Mouse (Mus musculus): ENCODE data around the gene Wdr24.

Gene Wdr24

DNA sequence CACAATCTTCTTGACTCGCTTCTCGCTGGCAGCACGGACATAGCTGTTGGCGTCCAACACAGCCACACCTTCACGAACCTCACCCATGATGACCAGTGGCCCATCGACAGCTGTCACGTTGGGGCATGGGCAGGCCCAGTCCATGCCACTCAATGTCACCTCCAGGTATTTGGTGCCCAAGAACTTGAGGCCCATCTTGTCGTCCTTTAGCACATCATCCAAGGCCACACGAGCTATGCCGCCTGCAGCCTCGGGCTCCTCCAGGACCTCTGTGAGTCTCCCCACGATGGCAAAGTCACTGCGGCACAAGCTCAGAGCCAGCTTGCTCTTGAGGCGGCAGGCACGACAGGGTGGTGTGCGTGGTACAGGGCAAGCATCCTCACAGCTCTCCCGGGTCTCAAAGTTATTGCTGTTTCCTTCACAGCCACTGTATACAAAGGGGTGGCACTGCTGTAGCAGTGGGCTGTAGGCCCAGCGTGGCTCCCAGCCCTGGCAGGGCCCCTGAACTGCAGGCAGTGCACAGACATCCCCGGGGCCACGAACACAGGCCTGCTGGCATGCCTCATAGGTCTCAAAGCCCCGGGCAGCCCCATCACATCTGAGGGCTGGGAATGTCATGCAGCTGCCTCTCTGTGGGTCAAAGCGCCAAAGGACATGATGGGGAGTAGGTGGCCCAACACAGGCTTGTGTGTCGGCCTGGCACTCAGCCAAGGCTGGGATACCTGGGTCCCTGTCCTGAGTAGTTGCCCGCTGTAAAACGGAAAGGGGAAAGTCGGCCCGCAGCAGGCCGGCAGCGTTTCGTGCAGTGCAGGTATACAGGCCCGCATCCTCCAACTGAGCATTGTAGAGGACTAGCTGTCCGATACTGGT is 54.5 kb downstream of the Wdr24 start:
- DNase-seq (ENCODE audit: low spot score) = no peak

Measured in embryo, embryonic 10 days (tissue).